Mouse (Mus musculus) liver, embryonic 14.5 days (tissue): ENCODE measurements around the gene Odf3b. TPM values are rescaled to one million over a fixed set of nuclear protein-coding genes. Genes with fewer than 3 reads are reported as not detected.

Experiments
- ATAC-seq: fragments of 200-750 bp; cut with Nextera tagmentation; 2 replicates; pipeline ENCODE4 v1.8.0; 2017; ENCODE audit warnings: moderate number of reproducible peaks, mild to moderate bottlenecking, moderate library complexity; ENCODE audit not compliant: insufficient read depth
- DNase-seq, 3 experiments: peaks; one replicate each; pipeline ENCODE4 v3.0.0-alpha.2; 2012 to 2013; ENCODE audit warnings: low read depth in 3 of 3, low spot score in 3 of 3
- H3K27ac ChIP-seq: fragments of 300-500 bp; sonication (generic); 2 replicates; pipeline ENCODE4 v1.5.1; 2014; ENCODE audit warnings: moderate library complexity, mild to moderate bottlenecking, control low read depth, inconsistent platforms
- H3K27me3 ChIP-seq: fragments of 300-500 bp; sonication (generic); 2 replicates; pipeline ENCODE4 v1.6.1; 2014; ENCODE audit warnings: mild to moderate bottlenecking, low read length, moderate library complexity; ENCODE audit not compliant: control insufficient read depth, insufficient read depth
- H3K36me3 ChIP-seq: fragments of 300-500 bp; sonication (generic); replicated peaks from 2 replicates; pipeline ENCODE4 v1.6.1; 2014; ENCODE audit warnings: low read depth; ENCODE audit not compliant: control insufficient read depth, insufficient read depth
- H3K4me1 ChIP-seq, 2 experiments: fragments of 200-500 bp in 1 of 2; fragments of 300-500 bp in 1 of 2; sonication (generic) in 1 of 2; replicated peaks; 2 replicates each; pipeline ENCODE4 v1.6.1; 2012 to 2014; ENCODE audit warnings: antibody characterized with exemption in 1 of 2, inconsistent platforms in 1 of 2, low read length in 1 of 2; ENCODE audit not compliant: control insufficient read depth in 2 of 2, insufficient read depth in 2 of 2
- H3K4me2 ChIP-seq: fragments of 300-500 bp; sonication (generic); 2 replicates; pipeline ENCODE4 v1.6.1; 2014; ENCODE audit warnings: low read depth, mild to moderate bottlenecking, control low read depth, moderate library complexity
- H3K4me3 ChIP-seq, 2 experiments: fragments of 200-500 bp in 1 of 2; fragments of 300-500 bp in 1 of 2; sonication (generic) in 1 of 2; 2 replicates each; pipeline ENCODE4 v1.5.1; 2012 to 2014; ENCODE audit warnings: low read depth in 2 of 2, low read length in 2 of 2, mild to moderate bottlenecking in 2 of 2, control low read depth in 1 of 2, inconsistent platforms in 1 of 2, moderate library complexity in 1 of 2; ENCODE audit not compliant: insufficient read depth in 1 of 2
- H3K9ac ChIP-seq: fragments of 300-500 bp; sonication (generic); replicated peaks from 2 replicates; pipeline ENCODE4 v1.6.1; 2014; ENCODE audit warnings: mild to moderate bottlenecking, control low read depth, moderate library complexity
- H3K9me3 ChIP-seq: fragments of 300-500 bp; sonication (generic); 2 replicates; pipeline ENCODE4 v1.6.1; 2016; ENCODE audit warnings: low read length, mixed read lengths; ENCODE audit not compliant: control insufficient read depth
- CTCF ChIP-seq: IDR thresholded peaks from 2 replicates; pipeline ENCODE4 v1.5.1; 2016; ENCODE audit warnings: antibody characterized with exemption, low read depth, control low read depth
- EP300 ChIP-seq: IDR thresholded peaks from 2 replicates; pipeline ENCODE4 v1.6.1; 2016; ENCODE audit warnings: antibody characterized with exemption, low read depth
- WGBS: fragments of 180-500 bp; shearing (Covaris S2); extraction: QIAGEN DNeasy Blood & Tissue Kit; methylation state at CpG from one replicate; pipeline ENCODE4 v1.1.7; 2014; ENCODE audit not compliant: insufficient replicate concordance; 5-methylcytosine and 5-hydroxymethylcytosine counted together
- polyA plus RNA-seq, 2 experiments: library from polyadenylated mRNA; depleted of rRNA in 1 of 2; stranded (reverse) in 1 of 2; unstranded in 1 of 2; fragments of >200 nt; fragmentation: Nextera tagmentation in 1 of 2; extraction: Ambion mirVana in 1 of 2; gene quantifications; 2 replicates each; pipeline versions ENCODE4 v1.2.1 to v1.2.3; 2012 to 2014

Odf3b gene
- polyA plus RNA-seq, 2 experiments: 0.57 to 0.76 TPM

- ATAC-seq (no peak), DNase-seq (no peak)
- no peak overlapping the region for H3K27ac ChIP-seq
- peaks cover 14 to 22% of the 10 kb centered on the region in 2 experiments for H3K4me1 ChIP-seq
- 91% methylated on average over 16 of the region's 16 CpGs for whole genome bisulfite sequencing
- peak overlapping the region in 1 of 2 experiments; percentile 80; a peak in 1 of 4 replicates for H3K4me3 ChIP-seq
- H3K9ac ChIP-seq: peak overlapping the region; percentile 96; the same call in 1 of the 2 replicates
- H3K36me3 ChIP-seq: peaks cover 29% of the 10 kb centered on the region
- H3K27me3 ChIP-seq: no peaks in the 10 kb centered on the region
- no peak for TF ChIP-seq CTCF
- no peak for TF ChIP-seq EP300
- H3K4me2 ChIP-seq: peak overlapping the region; percentile 77
- H3K9me3 ChIP-seq: no peaks in the 10 kb centered on the region
These were observed 25.2 kb downstream of the Odf3b start for GRCm38 (mm10) chr15:89353837-89354236.

- Histone ChIP-seq H3K9me3 (no peaks in the 10 kb centered on the region), H3K9ac (no peak overlapping the region), H3K4me2 (no peak overlapping the region), H3K4me1 (peaks cover 9 to 14% of the 10 kb centered on the region in 2 experiments), H3K27ac (no peak overlapping the region), H3K36me3 (peaks cover 23% of the 10 kb centered on the region), H3K27me3 (no peaks in the 10 kb centered on the region), H3K4me3 (no peak overlapping the region)
- no peak for TF ChIP-seq EP300
- TF ChIP-seq CTCF: no peak
- ATAC-seq (no peak), DNase-seq (no peak)
- WGBS: 91% methylated on average over 12 of the region's 12 CpGs
These were observed 26.3 kb downstream of the Odf3b start for GRCm38 (mm10) chr15:89352795-89353194.

- Histone ChIP-seq H3K27ac (no peak overlapping the region), H3K9ac (no peak overlapping the region), H3K36me3 (peaks cover 23% of the 10 kb centered on the region), H3K4me2 (no peak overlapping the region), H3K4me1 (peaks cover 7 to 8% of the 10 kb centered on the region in 2 experiments; a peak in 3 of 4 replicates), H3K4me3 (no peak overlapping the region), H3K9me3 (no peaks in the 10 kb centered on the region), H3K27me3 (no peaks in the 10 kb centered on the region)
- no peak for DNase-seq
- ATAC-seq: no peak
- TF ChIP-seq CTCF (no peak), EP300 (no peak)
- WGBS: 92% methylated on average over 14 of the region's 14 CpGs
These were observed 27.0 kb downstream of the Odf3b start for GRCm38 (mm10) chr15:89352054-89352453.

- no peak overlapping the region for H3K4me3 ChIP-seq
- H3K9ac ChIP-seq: no peak overlapping the region
- no peak for DNase-seq
- no peaks in the 10 kb centered on the region for H3K27me3 ChIP-seq
- H3K36me3 ChIP-seq: peaks cover 23% of the 10 kb centered on the region
- no peak for ATAC-seq
- no peaks in the 10 kb centered on the region for H3K9me3 ChIP-seq
- WGBS: 86% methylated on average over 15 of the region's 15 CpGs
- H3K4me2 ChIP-seq: no peak overlapping the region
- peaks cover 6 to 7% of the 10 kb centered on the region in 2 experiments; a peak in 3 of 4 replicates for H3K4me1 ChIP-seq
- TF ChIP-seq CTCF (no peak), EP300 (no peak)
- H3K27ac ChIP-seq: no peak overlapping the region
These were observed 27.8 kb downstream of the Odf3b start for GRCm38 (mm10) chr15:89351302-89351701.

GRCm38 (mm10) chr15:89350447-89350846 is 28.6 kb downstream of the Odf3b start:
- no peak for ATAC-seq
- no peak for TF ChIP-seq CTCF
- no peak for TF ChIP-seq EP300
- WGBS: 70% methylated on average over 5 of the region's 5 CpGs

More at GRCm38 (mm10) chr15:89350447-89350846, 28.6 kb downstream of the Odf3b start:
- DNase-seq: no peak
- Histone ChIP-seq H3K9ac (no peak overlapping the region), H3K4me1 (peaks cover 6 to 7% of the 10 kb centered on the region in 2 experiments; a peak in 3 of 4 replicates), H3K27ac (no peak overlapping the region), H3K36me3 (peaks cover 23% of the 10 kb centered on the region), H3K27me3 (no peaks in the 10 kb centered on the region), H3K4me2 (no peak overlapping the region), H3K4me3 (no peak overlapping the region), H3K9me3 (no peaks in the 10 kb centered on the region)
